Mouse (Mus musculus): Measurements from ENCODE around the gene Gm21987. TPM values are rescaled to one million over a fixed set of nuclear protein-coding genes. Genes with fewer than 3 reads are reported as not detected.
"Not testable (repeated sequence)": the region's sequence is repeated elsewhere in the genome, so short reads cannot be mapped to it uniquely, and the experiment has no call there.

The Gm21987 gene
- total and polyA plus RNA-seq, 3 experiments = 0.42 TPM; not detected in 2

DNA sequence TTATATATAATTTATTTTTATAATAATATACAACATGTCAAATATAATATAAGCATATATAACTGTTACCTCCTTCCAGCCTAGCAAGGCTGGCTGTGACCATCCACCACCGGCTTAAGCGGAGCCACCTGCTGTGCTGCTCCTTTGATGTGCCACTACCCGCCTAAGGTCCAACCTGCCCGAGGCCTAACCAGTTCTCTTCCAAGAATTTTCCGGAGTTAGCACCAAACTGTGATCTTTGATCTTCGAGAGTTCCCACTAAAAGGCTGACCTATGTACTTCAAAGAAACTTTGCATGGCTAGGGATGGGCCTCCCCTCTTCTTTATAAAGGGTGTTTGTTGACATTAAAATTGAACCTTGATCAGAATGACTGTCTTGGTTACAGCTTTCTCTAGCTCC is 12.4 kb upstream of the Gm21987 start:
- no peaks in the 10 kb centered on the region for H3K36me3 ChIP-seq (replicated peaks in 1 of 2; ENCODE audit: control insufficient read depth in 1 of 2, insufficient read depth in 1 of 2, low read length in 1 of 2)
- TF ChIP-seq ZC3H11A (IDR thresholded peaks at IDR 0.05; ENCODE audit: low read depth, low read length) (no peak), SMC3 (IDR thresholded peaks at IDR 0.05; ENCODE audit: low read depth, low read length) (no peak), POLR2A (IDR thresholded peaks at IDR 0.05; ENCODE audit: low read depth, low read length) (no peak), RAD21 (IDR thresholded peaks at IDR 0.05; ENCODE audit: low read depth, low read length) (no peak), MAFK (IDR thresholded peaks at IDR 0.05; ENCODE audit: insufficient replicate concordance, low read length) (no peak), MAX (IDR thresholded peaks at IDR 0.05; ENCODE audit: low read length) (no peak), MAZ (IDR thresholded peaks at IDR 0.05; ENCODE audit: low read depth, low read length) (no peak)
- no peaks in the 10 kb centered on the region for H3K79me2 ChIP-seq (replicated peaks; ENCODE audit: control insufficient read depth, extremely low read depth, insufficient read depth, poor library complexity, severe bottlenecking)
- no peaks in the 10 kb centered on the region for H3K4me1 ChIP-seq (ENCODE audit: control insufficient read depth in 1 of 2, insufficient read depth in 2 of 2)
- no peaks in the 10 kb centered on the region for H3K27me3 ChIP-seq (replicated peaks)
- no peak overlapping the region for H3K4me2 ChIP-seq (ENCODE audit: insufficient read depth, low read depth, poor library complexity, severe bottlenecking)
- H3K27ac ChIP-seq (ENCODE audit: insufficient read depth, low read depth) = no peak overlapping the region
- H3K9ac ChIP-seq (ENCODE audit: insufficient read depth, low read depth) = no peak overlapping the region
- H3K4me3 ChIP-seq (replicated peaks in 1 of 3; ENCODE audit: low read depth in 2 of 3, low read length in 2 of 3, poor library complexity in 1 of 3) = no peak overlapping the region
- in situ Hi-C loops (cut with MboI; ENCODE audit: low pct_ligation_motif_present, low pct_unique_long_range_greater_than_20kb, low sequenced_read_pairs) = loop anchor here (25.0 kb wide), 2 partner anchors 378 to 703 kb away; partner anchors contain the start of gene Arhgap31
- H3K9me3 ChIP-seq (replicated peaks; ENCODE audit: low read length) = no peaks in the 10 kb centered on the region
- dilution Hi-C loops (cut with MboI; ENCODE audit: extremely low pct_ligation_motif_present, extremely low pct_unique_long_range_greater_than_20kb, low sequenced_read_pairs) = no loop called here
- DNase-seq (ENCODE audit: extremely low read depth) = no peak

- H3K4me2 ChIP-seq (ENCODE audit: insufficient read depth, low read depth, poor library complexity, severe bottlenecking); H3K36me3 ChIP-seq (replicated peaks in 1 of 2; ENCODE audit: control insufficient read depth in 1 of 2, insufficient read depth in 1 of 2, low read length in 1 of 2); H3K9ac ChIP-seq (ENCODE audit: insufficient read depth, low read depth); H3K4me1 ChIP-seq (ENCODE audit: control insufficient read depth in 1 of 2, insufficient read depth in 2 of 2); DNase-seq (ENCODE audit: extremely low read depth); H3K9me3 ChIP-seq (replicated peaks; ENCODE audit: low read length); H3K27ac ChIP-seq (ENCODE audit: insufficient read depth, low read depth); H3K79me2 ChIP-seq (replicated peaks; ENCODE audit: control insufficient read depth, extremely low read depth, insufficient read depth, poor library complexity, severe bottlenecking); H3K27me3 ChIP-seq (replicated peaks); dilution Hi-C loops (cut with MboI; ENCODE audit: extremely low pct_ligation_motif_present, extremely low pct_unique_long_range_greater_than_20kb, low sequenced_read_pairs); H3K4me3 ChIP-seq (replicated peaks in 1 of 3; ENCODE audit: low read depth in 2 of 3, low read length in 2 of 3, poor library complexity in 1 of 3): not testable (repeated sequence)
- in situ Hi-C loops (cut with MboI; ENCODE audit: low pct_ligation_motif_present, low pct_unique_long_range_greater_than_20kb, low sequenced_read_pairs) = loop anchor here (25.0 kb wide), 2 partner anchors 374 to 699 kb away; partner anchors contain the start of gene Arhgap31
- TF ChIP-seq RAD21 (IDR thresholded peaks at IDR 0.05; ENCODE audit: low read depth, low read length) (peak; percentile 24), ZNF384 (IDR thresholded peaks at IDR 0.05; ENCODE audit: low read depth, low read length) (peak; percentile 75), SMC3 (IDR thresholded peaks at IDR 0.05; ENCODE audit: low read depth, low read length) (peak; percentile 31), MYC (IDR thresholded peaks at IDR 0.05; ENCODE audit: low read depth, low read length) (peak; percentile 21; the same call in 1 of the 2 replicates), CTCF (conservative IDR thresholded peaks at IDR 0.05 in 1 of 2, IDR thresholded peaks at IDR 0.05 in 1 of 2; ENCODE audit: low read depth in 2 of 2, low read length in 2 of 2) (peak in 1 of 2 experiments; percentile 56; a peak in 2 of 4 replicates)
These were observed 8.8 kb upstream of the Gm21987 start for GRCm38 (mm10) chr16:38338077-38338476.

DNA sequence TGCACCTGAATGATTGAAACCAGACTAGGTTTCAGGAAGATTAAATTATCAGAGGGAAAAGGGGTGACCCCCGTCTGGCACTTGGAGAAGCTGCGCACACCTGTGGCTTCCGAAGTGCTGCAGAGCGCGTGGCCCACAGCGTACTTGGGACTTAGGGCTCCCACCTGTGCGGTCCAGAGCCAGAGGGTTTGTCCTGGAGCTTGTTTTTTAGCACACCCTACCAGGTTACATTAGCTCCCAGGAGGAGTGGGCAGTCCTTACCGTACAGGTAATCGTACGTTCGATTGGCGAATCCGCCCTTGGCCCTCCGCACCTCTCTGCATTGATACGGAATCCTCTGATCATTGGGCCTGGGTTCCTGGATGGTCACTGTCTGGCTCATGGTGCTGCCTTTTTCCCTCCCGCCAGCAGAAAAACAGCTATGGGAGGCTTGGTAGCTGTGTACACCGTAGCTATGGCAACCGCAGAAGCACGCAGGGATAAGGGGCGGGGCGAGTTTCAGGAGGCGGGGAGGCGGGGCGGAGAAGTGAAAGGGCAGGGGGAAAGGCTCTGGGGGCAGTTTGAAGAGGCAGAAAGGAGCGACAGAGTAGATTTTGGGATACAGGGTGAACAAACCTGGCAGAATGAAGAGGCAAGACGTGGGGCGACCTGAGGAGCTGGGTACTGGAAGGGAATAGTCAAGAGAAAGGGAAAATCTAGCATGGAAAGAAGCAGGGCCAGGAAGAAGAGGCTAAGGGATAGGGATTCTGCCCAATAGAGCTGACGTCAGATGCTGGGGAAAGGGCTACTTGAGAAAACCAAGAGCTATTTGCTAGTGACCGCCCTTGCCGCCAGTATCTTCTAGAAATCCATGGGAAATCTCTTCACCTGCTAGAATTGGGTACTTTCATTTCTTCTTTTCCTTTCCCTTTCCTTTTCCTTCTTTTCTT is 5.2 kb upstream of the Gm21987 start, which contains the start of gene Maats1:
Maats1 (minus strand) TSS at position 748 of the 929 bp plus-strand sequence.
- dilution Hi-C loops (cut with MboI; ENCODE audit: extremely low pct_ligation_motif_present, extremely low pct_unique_long_range_greater_than_20kb, low sequenced_read_pairs) = no loop called here
- in situ Hi-C loops (cut with MboI; ENCODE audit: low pct_ligation_motif_present, low pct_unique_long_range_greater_than_20kb, low sequenced_read_pairs) = loop anchor here (25.0 kb wide), 2 partner anchors 371 to 696 kb away; partner anchors contain the start of gene Arhgap31
- Histone ChIP-seq H3K27me3 (replicated peaks) (no peaks in the 10 kb centered on the region), H3K9me3 (replicated peaks; ENCODE audit: low read length) (no peaks in the 10 kb centered on the region), H3K27ac (ENCODE audit: insufficient read depth, low read depth) (no peak within 1 kb of the TSS), H3K36me3 (replicated peaks in 1 of 2; ENCODE audit: control insufficient read depth in 1 of 2, insufficient read depth in 1 of 2, low read length in 1 of 2) (no peaks in the 10 kb centered on the region), H3K79me2 (replicated peaks; ENCODE audit: control insufficient read depth, extremely low read depth, insufficient read depth, poor library complexity, severe bottlenecking) (no peaks in the 10 kb centered on the region), H3K4me2 (ENCODE audit: insufficient read depth, low read depth, poor library complexity, severe bottlenecking) (no peak within 1 kb of the TSS), H3K9ac (ENCODE audit: insufficient read depth, low read depth) (no peak within 1 kb of the TSS), H3K4me1 (ENCODE audit: control insufficient read depth in 1 of 2, insufficient read depth in 2 of 2) (peaks cover 6 to 22% of the 10 kb centered on the region in 2 experiments; a peak in 3 of 4 replicates), H3K4me3 (replicated peaks in 1 of 3; ENCODE audit: low read depth in 2 of 3, low read length in 2 of 3, poor library complexity in 1 of 3) (no peak within 1 kb of the TSS)
- DNase-seq (ENCODE audit: extremely low read depth) = no peak
- no peak for TF ChIP-seq TCF12 (IDR thresholded peaks at IDR 0.05; ENCODE audit: low read depth, low read length)
- no peak for TF ChIP-seq EP300 (IDR thresholded peaks at IDR 0.05; ENCODE audit: low read length)
- TF ChIP-seq MXI1 (IDR thresholded peaks at IDR 0.05; ENCODE audit: low read depth, low read length) = peak; percentile 49; the same call in 1 of the 2 replicates
- no peak for TF ChIP-seq RAD21 (IDR thresholded peaks at IDR 0.05; ENCODE audit: low read depth, low read length)
- no peak for TF ChIP-seq POLR2A (IDR thresholded peaks at IDR 0.05; ENCODE audit: low read depth, low read length)

Data from CH12.LX (cell line).